ENCODE assay signal across 11 mouse cellular contexts in genomic region chr5:136514049-136514677, GRCm38 (mm10). TPM values are rescaled to one million over a fixed set of nuclear protein-coding genes. Genes with fewer than 3 reads are reported as not detected.
DNase-seq lines count a peak whose midpoint lies in the region; ATAC-seq and TF ChIP-seq lines count a peak whose summit lies in the region.
"Had no signal": no experiment of that assay in that cellular context is flagged by ENCODE, and none has a peak within 500 bp of the region (broad histone marks: within the 10 kb centered on the region; RNA-seq: fewer than 3 reads in every experiment).

No protein-coding gene starts in this region.

- no peak overlapping the region for H3K4me2 ChIP-seq in liver, embryonic 11.5 days

- H3K27ac ChIP-seq in kidney, adult 2 months (ENCODE audit: insufficient read depth, low read depth, low read length): peak overlapping the region; percentile 30; the same call in 1 of the 2 replicates
- no peak overlapping the region for H3K27ac ChIP-seq in liver, embryonic 11.5 days (ENCODE audit: low read depth, low read length)
- no peak overlapping the region for H3K27ac ChIP-seq in thymus, adult 2 months (ENCODE audit: control insufficient read depth, insufficient read depth, low read length)

- no peak for TF ChIP-seq CTCF in kidney, adult 2 months (conservative IDR thresholded peaks at IDR 0.05; ENCODE audit: insufficient read depth, insufficient read length, low read depth, low read length)
- no peak for TF ChIP-seq CTCF in thymus, adult 2 months (IDR thresholded peaks at IDR 0.05; ENCODE audit: borderline replicate concordance, control insufficient read depth, extremely low read depth, insufficient read depth, low read length, poor library complexity)

- no peak overlapping the region for H3K9ac ChIP-seq in liver, embryonic 11.5 days (ENCODE audit: low read depth, low read length)

- no peaks in the 10 kb centered on the region for H3K9me3 ChIP-seq in liver, embryonic 11.5 days (ENCODE audit: control insufficient read depth, low read length)

- no peak overlapping the region for H3K4me3 ChIP-seq in kidney, adult 2 months (ENCODE audit: insufficient read depth, low read depth, low read length)
- no peak overlapping the region for H3K4me3 ChIP-seq in liver, embryonic 11.5 days (ENCODE audit: low read depth, low read length)
- H3K4me3 ChIP-seq in thymus, adult 2 months (ENCODE audit: control insufficient read depth, insufficient read depth, low read length): no peak overlapping the region

- no peaks in the 10 kb centered on the region for H3K27me3 ChIP-seq in kidney, adult 2 months (replicated peaks; ENCODE audit: control insufficient read depth, insufficient read depth, low read length)
- H3K27me3 ChIP-seq in liver, embryonic 11.5 days (replicated peaks; ENCODE audit: control insufficient read depth, insufficient read depth, low read length): no peaks in the 10 kb centered on the region
- H3K27me3 ChIP-seq in thymus, adult 2 months (ENCODE audit: control insufficient read depth, insufficient read depth, low read length): no peaks in the 10 kb centered on the region

- H3K36me3 ChIP-seq in kidney, adult 2 months (ENCODE audit: control insufficient read depth, insufficient read depth, low read length): no peaks in the 10 kb centered on the region
- H3K36me3 ChIP-seq in liver, embryonic 11.5 days (ENCODE audit: control insufficient read depth, insufficient read depth, low read length): no peaks in the 10 kb centered on the region
- H3K36me3 ChIP-seq in thymus, adult 2 months (ENCODE audit: control insufficient read depth, insufficient read depth, low read length): no peaks in the 10 kb centered on the region

- WGBS in kidney, adult 2 months: 25% methylated on average over 6 of the region's 6 CpGs
- WGBS in liver, embryonic 11.5 days: 56% methylated on average over 6 of the region's 6 CpGs
- 33% methylated on average over 6 of the region's 6 CpGs for WGBS in thymus, adult 2 months

- H3K4me1 ChIP-seq in kidney, adult 2 months (ENCODE audit: control insufficient read depth, insufficient read depth, low read length): peaks cover 40% of the 10 kb centered on the region
- H3K4me1 ChIP-seq in liver, embryonic 11.5 days (replicated peaks; ENCODE audit: control insufficient read depth, insufficient read depth, low read length): peaks cover 23% of the 10 kb centered on the region
- H3K4me1 ChIP-seq in thymus, adult 2 months (replicated peaks; ENCODE audit: control insufficient read depth, insufficient read depth, low read length): peaks cover 14% of the 10 kb centered on the region

- ATAC-seq in liver, embryonic 11.5 days (replicated peaks; ENCODE audit: low FRiP score): no peak
- ATAC-seq: intestine, embryonic 16.5 days; lung, postnatal 0 days had no signal

- no peak for TF ChIP-seq POLR2A in kidney, adult 2 months (IDR thresholded peaks at IDR 0.05; ENCODE audit: low read depth, low read length)
- no peak for TF ChIP-seq POLR2A in thymus, adult 2 months (IDR thresholded peaks at IDR 0.05; ENCODE audit: control insufficient read depth, extremely low read depth, insufficient read depth, low read length, poor library complexity)

- DNase-seq in kidney, adult 2 months: peak; percentile 78
- no peak for DNase-seq in kidney, adult 11 months
- DNase-seq in Muller cell, postnatal 12 days (ENCODE audit: inconsistent ontology term): peak; percentile 73
- peak; percentile 80 to 83 for DNase-seq in cerebellum, postnatal 14 days
- DNase-seq in kidney, postnatal 25 days: peak; percentile 77 to 78
- DNase-seq in liver, embryonic 11.5 days (ENCODE audit: low spot score): no peak
- DNase-seq in thymus, adult 2 months: no peak
- DNase-seq in thymus, postnatal 14 days: no peak
- DNase-seq: heart, postnatal 14 days had no signal

RNA-seq across cellular contexts. Expression of gene Cux1, which starts 53.1 kb away (rescaled TPM):
- polyA plus RNA-seq in kidney, adult 2 months (2012; rRNA removed): 126 and 136 TPM in 2 replicates
- polyA plus RNA-seq in liver, embryonic 11.5 days (2014; fragmentation: Nextera tagmentation; extraction: Ambion mirVana): 45.8 and 50.0 TPM in 2 replicates
- 164 and 205 TPM in 2 replicates for polyA plus RNA-seq in thymus, adult 2 months (2012; rRNA removed)

Comparison
In these comparisons a context has a peak if more than half of its experiments do, and no peak if none do; other contexts are left out.
1. DNase-seq: peak in kidney, adult 2 months (single experiment), Muller cell, postnatal 12 days (single experiment), cerebellum, postnatal 14 days (2 of 2) and kidney, postnatal 25 days (2 of 2); none in kidney, adult 11 months (single experiment), liver, embryonic 11.5 days (single experiment), thymus, adult 2 months (single experiment) and thymus, postnatal 14 days (single experiment).